Mouse (Mus musculus): ENCODE measurements around the gene Fam83f. TPM values are rescaled to one million over a fixed set of nuclear protein-coding genes. Genes with fewer than 3 reads are reported as not detected.

Gene Fam83f
- polyA plus RNA-seq, 2 experiments: 0.81 to 1.2 TPM

- DNase-seq (ENCODE audit: low read depth in 3 of 3, low spot score in 3 of 3): no peak
- H3K4me2 ChIP-seq (ENCODE audit: low read depth): no peak overlapping the region
- WGBS (ENCODE audit: insufficient replicate concordance): 10% methylated on average over 5 of the region's 5 CpGs
- no peaks in the 10 kb centered on the region for H3K36me3 ChIP-seq (replicated peaks; ENCODE audit: control insufficient read depth, insufficient read depth, low read depth)
- TF ChIP-seq EP300 (IDR thresholded peaks at IDR 0.05; ENCODE audit: low read depth): no peak
- no peak for TF ChIP-seq CTCF (IDR thresholded peaks at IDR 0.05; ENCODE audit: low read depth)
- H3K9me3 ChIP-seq (ENCODE audit: control insufficient read depth, low read length): no peaks in the 10 kb centered on the region
- no peaks in the 10 kb centered on the region for H3K27me3 ChIP-seq (ENCODE audit: control insufficient read depth, insufficient read depth, low read length)
- no peak overlapping the region for H3K9ac ChIP-seq (replicated peaks)
- no peak for ATAC-seq (ENCODE audit: insufficient read depth)
- no peaks in the 10 kb centered on the region; a peak in 1 of 4 replicates for H3K4me1 ChIP-seq (replicated peaks; ENCODE audit: control insufficient read depth in 2 of 2, insufficient read depth in 2 of 2, low read length in 1 of 2)
- H3K4me3 ChIP-seq (ENCODE audit: insufficient read depth in 1 of 2, low read depth in 2 of 2, low read length in 2 of 2): no peak overlapping the region
- no peak overlapping the region for H3K27ac ChIP-seq
These were observed 25.9 kb downstream of the Fam83f start for GRCm38 (mm10) chr15:80697564-80697963.

DNA sequence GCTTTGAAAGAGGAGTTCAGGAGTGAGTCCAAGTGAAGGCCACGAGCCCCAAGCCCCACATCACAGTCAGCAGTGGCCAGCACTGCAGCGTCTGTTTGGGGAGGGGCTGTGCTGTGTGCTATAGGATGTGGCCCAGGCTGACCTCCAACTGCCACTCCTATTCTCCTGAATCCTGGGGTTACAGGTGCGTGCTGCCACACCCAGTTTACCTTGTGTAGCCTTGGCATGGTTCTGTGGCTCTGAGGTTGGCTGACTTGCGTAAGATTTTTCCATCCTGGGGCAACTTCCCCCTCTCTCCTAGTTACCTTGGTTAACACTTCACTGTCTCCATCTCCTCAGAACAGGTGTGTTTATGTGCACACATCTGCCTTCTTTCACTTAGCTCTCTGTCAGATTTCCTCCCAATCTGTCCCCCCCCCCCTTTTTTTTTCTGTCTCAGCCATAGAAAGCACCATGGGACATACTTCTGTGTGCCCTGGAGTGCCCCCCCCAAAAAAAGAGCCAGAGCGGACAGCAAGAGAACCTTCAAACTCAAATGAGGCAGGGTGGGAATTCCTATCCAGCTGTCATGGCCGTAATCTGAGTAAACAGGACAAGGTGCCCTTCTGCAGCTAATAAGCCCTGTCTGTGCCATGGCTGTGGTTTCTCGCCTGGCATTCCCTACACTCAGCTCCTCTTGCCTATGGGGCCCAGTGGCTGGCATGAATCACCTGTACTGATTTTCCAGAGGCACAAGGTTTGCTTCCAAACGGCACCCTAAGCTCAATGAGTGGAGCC is 30.0 kb downstream of the Fam83f start:
- Histone ChIP-seq H3K4me3 (ENCODE audit: insufficient read depth in 1 of 2, low read depth in 2 of 2, low read length in 2 of 2) (no peak overlapping the region), H3K9ac (replicated peaks) (no peak overlapping the region), H3K4me1 (replicated peaks; ENCODE audit: control insufficient read depth in 2 of 2, insufficient read depth in 2 of 2, low read length in 1 of 2) (peaks cover 0 to 4% of the 10 kb centered on the region in 2 experiments; a peak in 3 of 4 replicates), H3K36me3 (replicated peaks; ENCODE audit: control insufficient read depth, insufficient read depth, low read depth) (no peaks in the 10 kb centered on the region), H3K27me3 (ENCODE audit: control insufficient read depth, insufficient read depth, low read length) (no peaks in the 10 kb centered on the region), H3K4me2 (ENCODE audit: low read depth) (no peak overlapping the region), H3K9me3 (ENCODE audit: control insufficient read depth, low read length) (no peaks in the 10 kb centered on the region), H3K27ac (no peak overlapping the region)
- DNase-seq (ENCODE audit: low read depth in 3 of 3, low spot score in 3 of 3) (no peak), ATAC-seq (ENCODE audit: insufficient read depth) (no peak)
- 49% methylated on average over 8 of the region's 8 CpGs for WGBS (ENCODE audit: insufficient replicate concordance)
- TF ChIP-seq EP300 (IDR thresholded peaks at IDR 0.05; ENCODE audit: low read depth) (no peak), CTCF (IDR thresholded peaks at IDR 0.05; ENCODE audit: low read depth) (no peak)

DNA sequence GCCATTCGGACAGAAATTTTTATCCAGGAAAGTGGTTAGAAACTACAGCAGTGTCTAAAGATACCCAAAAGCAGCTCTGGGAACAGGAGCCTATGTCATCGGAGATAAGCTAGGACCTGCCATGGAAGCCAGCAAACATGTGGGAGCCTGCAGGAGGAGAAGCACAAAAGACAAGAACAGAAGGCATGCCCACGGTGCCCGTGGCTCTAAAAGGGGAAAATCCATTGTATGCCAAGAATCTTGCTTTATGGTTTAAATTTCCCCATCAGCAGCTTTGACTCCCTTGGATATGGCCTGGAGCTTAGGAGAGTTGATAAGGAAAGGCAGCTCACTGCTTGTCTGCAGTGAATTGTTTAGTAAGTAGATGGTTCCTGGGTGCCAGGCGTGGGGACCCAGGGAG is 31.3 kb downstream of the Fam83f start:
- Histone ChIP-seq H3K27ac (no peak overlapping the region), H3K36me3 (replicated peaks; ENCODE audit: control insufficient read depth, insufficient read depth, low read depth) (no peaks in the 10 kb centered on the region), H3K4me2 (ENCODE audit: low read depth) (no peak overlapping the region), H3K4me3 (ENCODE audit: insufficient read depth in 1 of 2, low read depth in 2 of 2, low read length in 2 of 2) (no peak overlapping the region), H3K9ac (replicated peaks) (no peak overlapping the region), H3K4me1 (replicated peaks; ENCODE audit: control insufficient read depth in 2 of 2, insufficient read depth in 2 of 2, low read length in 1 of 2) (peaks cover 0 to 10% of the 10 kb centered on the region in 2 experiments; a peak in 3 of 4 replicates), H3K27me3 (ENCODE audit: control insufficient read depth, insufficient read depth, low read length) (no peaks in the 10 kb centered on the region), H3K9me3 (ENCODE audit: control insufficient read depth, low read length) (no peaks in the 10 kb centered on the region)
- DNase-seq (ENCODE audit: low read depth in 3 of 3, low spot score in 3 of 3) (no peak), ATAC-seq (ENCODE audit: insufficient read depth) (no peak)
- TF ChIP-seq EP300 (IDR thresholded peaks at IDR 0.05; ENCODE audit: low read depth) (no peak), CTCF (IDR thresholded peaks at IDR 0.05; ENCODE audit: low read depth) (no peak)
- WGBS (ENCODE audit: insufficient replicate concordance): 57% methylated on average over 5 of the region's 5 CpGs

- no peak for TF ChIP-seq CTCF (IDR thresholded peaks at IDR 0.05; ENCODE audit: low read depth)
- TF ChIP-seq EP300 (IDR thresholded peaks at IDR 0.05; ENCODE audit: low read depth): no peak
- no peak overlapping the region for H3K4me3 ChIP-seq (ENCODE audit: insufficient read depth in 1 of 2, low read depth in 2 of 2, low read length in 2 of 2)
- peaks cover 0 to 10% of the 10 kb centered on the region in 2 experiments; a peak in 3 of 4 replicates for H3K4me1 ChIP-seq (replicated peaks; ENCODE audit: control insufficient read depth in 2 of 2, insufficient read depth in 2 of 2, low read length in 1 of 2)
- H3K4me2 ChIP-seq (ENCODE audit: low read depth): no peak overlapping the region
- no peaks in the 10 kb centered on the region for H3K27me3 ChIP-seq (ENCODE audit: control insufficient read depth, insufficient read depth, low read length)
- no peak overlapping the region for H3K27ac ChIP-seq
- 59% methylated on average over 2 of the region's 2 CpGs for WGBS (ENCODE audit: insufficient replicate concordance)
- H3K36me3 ChIP-seq (replicated peaks; ENCODE audit: control insufficient read depth, insufficient read depth, low read depth): no peaks in the 10 kb centered on the region
- ATAC-seq (ENCODE audit: insufficient read depth) (no peak), DNase-seq (ENCODE audit: low read depth in 3 of 3, low spot score in 3 of 3) (no peak)
- H3K9ac ChIP-seq (replicated peaks): no peak overlapping the region
- H3K9me3 ChIP-seq (ENCODE audit: control insufficient read depth, low read length): no peaks in the 10 kb centered on the region
These were observed 31.8 kb downstream of the Fam83f start for GRCm38 (mm10) chr15:80703495-80703894.

DNA sequence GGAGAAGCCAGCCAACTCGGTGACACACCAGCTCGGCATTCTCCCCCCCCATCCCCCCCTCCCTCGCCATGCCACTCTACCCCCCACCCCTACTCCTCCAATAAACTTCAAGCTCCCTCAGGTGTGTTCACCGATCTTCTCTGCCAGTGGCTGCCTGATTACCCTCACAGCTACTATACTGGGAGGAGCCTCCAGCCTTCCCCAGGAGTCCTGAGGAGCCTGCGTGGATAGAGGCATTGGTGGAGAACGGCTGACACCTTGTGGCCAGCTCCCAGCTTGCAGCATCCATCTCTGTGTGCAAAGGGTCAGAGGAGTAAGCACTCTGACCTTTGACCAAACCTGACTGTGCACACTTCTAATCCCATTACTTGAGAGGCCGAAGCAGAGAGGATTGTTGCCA is 32.6 kb downstream of the Fam83f start:
- no peaks in the 10 kb centered on the region for H3K27me3 ChIP-seq (ENCODE audit: control insufficient read depth, insufficient read depth, low read length)
- H3K9ac ChIP-seq (replicated peaks): no peak overlapping the region
- no peaks in the 10 kb centered on the region for H3K36me3 ChIP-seq (replicated peaks; ENCODE audit: control insufficient read depth, insufficient read depth, low read depth)
- H3K4me2 ChIP-seq (ENCODE audit: low read depth): no peak overlapping the region
- TF ChIP-seq CTCF (IDR thresholded peaks at IDR 0.05; ENCODE audit: low read depth): peak; percentile 94
- no peak for TF ChIP-seq EP300 (IDR thresholded peaks at IDR 0.05; ENCODE audit: low read depth)
- ATAC-seq (ENCODE audit: insufficient read depth): peak; percentile 70
- H3K9me3 ChIP-seq (ENCODE audit: control insufficient read depth, low read length): no peaks in the 10 kb centered on the region
- 7% methylated on average over 7 of the region's 7 CpGs for WGBS (ENCODE audit: insufficient replicate concordance)
- peaks cover 0 to 10% of the 10 kb centered on the region in 2 experiments; a peak in 3 of 4 replicates for H3K4me1 ChIP-seq (replicated peaks; ENCODE audit: control insufficient read depth in 2 of 2, insufficient read depth in 2 of 2, low read length in 1 of 2)
- no peak overlapping the region for H3K27ac ChIP-seq
- H3K4me3 ChIP-seq (ENCODE audit: insufficient read depth in 1 of 2, low read depth in 2 of 2, low read length in 2 of 2): no peak overlapping the region
- DNase-seq (ENCODE audit: low read depth in 3 of 3, low spot score in 3 of 3): peak; percentile 52 to 66 (median 59)
